Comparison of ENCODE assay signal across 8 mouse cellular contexts in the genomic region with DNA sequence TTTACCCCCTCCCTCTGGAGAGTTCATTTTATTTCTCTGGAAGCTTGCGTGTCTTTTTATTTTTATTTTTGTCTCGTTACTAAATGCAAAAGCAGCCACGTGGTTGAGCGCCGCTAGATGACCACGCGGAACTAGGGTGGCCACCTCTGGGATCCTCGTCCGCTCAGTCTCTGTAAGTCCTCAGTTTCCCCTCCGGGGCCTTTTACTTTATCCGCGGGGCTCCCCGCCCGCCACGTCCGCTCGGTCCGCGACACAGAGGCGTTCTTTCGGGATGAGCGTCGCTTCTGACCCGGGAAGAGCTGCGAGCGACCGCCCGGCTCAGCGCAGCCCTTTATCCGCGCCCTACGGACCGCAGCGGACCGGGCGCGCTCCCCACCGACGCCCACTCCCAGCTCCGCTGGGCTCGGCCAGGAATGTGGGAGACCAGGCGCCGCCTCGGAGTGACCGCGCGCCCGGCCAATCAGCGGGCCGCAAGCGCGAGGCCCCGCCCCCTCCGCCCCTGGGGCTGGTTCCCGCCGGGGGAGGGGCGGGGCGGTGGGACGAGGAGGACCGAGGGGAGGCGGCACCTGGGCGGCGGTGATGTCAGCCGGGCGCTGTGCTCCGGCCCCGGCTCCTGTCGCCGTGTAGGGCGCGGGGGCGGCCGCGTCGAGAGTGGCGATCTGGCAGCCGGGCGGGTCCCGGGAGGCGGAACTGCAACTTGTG. TPM values are rescaled to one million over a fixed set of nuclear protein-coding genes. Genes with fewer than 3 reads are reported as not detected.
DNase-seq lines count a peak whose midpoint lies in the region; ATAC-seq and TF ChIP-seq lines count a peak whose summit lies in the region.

A gene (plus strand): TSS at position 530 of the 702 bp plus-strand sequence.

- ATAC-seq in kidney, embryonic 14.5 days (ENCODE audit: low FRiP score, low TSS enrichment): peak; percentile 96
- ATAC-seq in limb, embryonic 14.5 days (ENCODE audit: low FRiP score, low read depth): peak; percentile 94
- peak; percentile 95 for ATAC-seq in midbrain, embryonic 16.5 days

- no peak for TF ChIP-seq CTCF in C2C12 (IDR thresholded peaks at IDR 0.05; ENCODE audit: control insufficient read depth, insufficient read depth, insufficient read length)
- no peak for TF ChIP-seq CTCF in embryonic fibroblast, embryonic 13.5 days (IDR thresholded peaks at IDR 0.05; ENCODE audit: borderline replicate concordance, insufficient read depth, low read length)
- no peak for TF ChIP-seq CTCF in spleen, adult 2 months (IDR thresholded peaks at IDR 0.05; ENCODE audit: extremely low read depth, insufficient read depth, insufficient read length, insufficient replicate concordance)

- H3K79me3 ChIP-seq in C2C12 (ENCODE audit: low read depth): peaks cover 45% of the 10 kb centered on the region

- peaks cover 48% of the 10 kb centered on the region for H3K79me2 ChIP-seq in C2C12 (ENCODE audit: control insufficient read depth, insufficient read depth)

- H3K9ac ChIP-seq in kidney, embryonic 14.5 days (ENCODE audit: low read depth, low read length): peak within 1 kb of the TSS; percentile 91
- peak within 1 kb of the TSS; percentile 87 for H3K9ac ChIP-seq in limb, embryonic 14.5 days (ENCODE audit: low read depth, low read length, severe bottlenecking)
- peak within 1 kb of the TSS; percentile 82 for H3K9ac ChIP-seq in midbrain, embryonic 16.5 days (ENCODE audit: low read depth, low read length)

- H3K9me3 ChIP-seq in kidney, embryonic 14.5 days (ENCODE audit: control insufficient read depth, low read length): no peaks in the 10 kb centered on the region
- H3K9me3 ChIP-seq in limb, embryonic 14.5 days (ENCODE audit: control insufficient read depth, low read length): no peaks in the 10 kb centered on the region
- H3K9me3 ChIP-seq in midbrain, embryonic 16.5 days (replicated peaks; ENCODE audit: control insufficient read depth, low read length, poor library complexity, severe bottlenecking): no peaks in the 10 kb centered on the region

- H3K27ac ChIP-seq in embryonic fibroblast, embryonic 13.5 days (ENCODE audit: insufficient read depth, low read length): peak within 1 kb of the TSS; percentile 68
- peak within 1 kb of the TSS; percentile 74 for H3K27ac ChIP-seq in kidney, embryonic 14.5 days (ENCODE audit: low read depth, low read length)
- peak within 1 kb of the TSS; percentile 81 for H3K27ac ChIP-seq in limb, embryonic 14.5 days (replicated peaks; ENCODE audit: low read depth, low read length)
- H3K27ac ChIP-seq in midbrain, embryonic 16.5 days (ENCODE audit: low read length): no peak within 1 kb of the TSS
- H3K27ac ChIP-seq in spleen, adult 2 months (ENCODE audit: insufficient read depth, low read length): peak within 1 kb of the TSS; percentile 72

- no peaks in the 10 kb centered on the region for H3K27me3 ChIP-seq in C2C12 (ENCODE audit: control insufficient read depth, insufficient read depth, insufficient read length)
- no peaks in the 10 kb centered on the region for H3K27me3 ChIP-seq in kidney, embryonic 14.5 days (ENCODE audit: control insufficient read depth, insufficient read depth, low read length)
- H3K27me3 ChIP-seq in limb, embryonic 14.5 days (ENCODE audit: control insufficient read depth, insufficient read depth, low read length): no peaks in the 10 kb centered on the region
- no peaks in the 10 kb centered on the region for H3K27me3 ChIP-seq in midbrain, embryonic 16.5 days (ENCODE audit: control insufficient read depth, insufficient read depth, low read depth, low read length)
- no peaks in the 10 kb centered on the region for H3K27me3 ChIP-seq in spleen, adult 2 months (ENCODE audit: control insufficient read depth, insufficient read depth, low read length)

- H3ac ChIP-seq in C2C12 (ENCODE audit: control insufficient read depth, insufficient read length, low read depth): peak within 1 kb of the TSS; percentile 88

- peak; percentile 75 for TF ChIP-seq POLR2A in embryonic fibroblast, embryonic 13.5 days (IDR thresholded peaks at IDR 0.05; ENCODE audit: low read depth, low read length)
- TF ChIP-seq POLR2A in limb, embryonic 14.5 days (IDR thresholded peaks at IDR 0.05; ENCODE audit: borderline replicate concordance, extremely low read depth, insufficient read depth, insufficient read length): peak; percentile 91; the same call in 1 of the 2 replicates
- no peak; the same call in 1 of the 2 replicates for TF ChIP-seq POLR2A in spleen, adult 2 months (IDR thresholded peaks at IDR 0.05; ENCODE audit: low read depth, low read length)

- peaks cover 15% of the 10 kb centered on the region for H3K36me3 ChIP-seq in C2C12 (ENCODE audit: control insufficient read depth, insufficient read depth)
- H3K36me3 ChIP-seq in kidney, embryonic 14.5 days (ENCODE audit: control insufficient read depth, insufficient read depth, low read length): no peaks in the 10 kb centered on the region; the same call in 1 of the 2 replicates
- H3K36me3 ChIP-seq in limb, embryonic 14.5 days (ENCODE audit: control insufficient read depth, insufficient read depth, low read length): no peaks in the 10 kb centered on the region
- no peaks in the 10 kb centered on the region for H3K36me3 ChIP-seq in midbrain, embryonic 16.5 days (ENCODE audit: control insufficient read depth, insufficient read depth, low read length)
- H3K36me3 ChIP-seq in spleen, adult 2 months (ENCODE audit: control insufficient read depth, insufficient read depth, low read length): no peaks in the 10 kb centered on the region

- WGBS in kidney, embryonic 14.5 days: under 1% methylated on average over 66 of the region's 80 CpGs
- WGBS in limb, embryonic 14.5 days: under 1% methylated on average over 49 of the region's 80 CpGs
- WGBS in midbrain, embryonic 16.5 days: under 1% methylated on average over 62 of the region's 80 CpGs
- WGBS in spleen, adult 2 months: under 1% methylated on average over 80 of the region's 80 CpGs

- peaks cover 14% of the 10 kb centered on the region for H3K4me1 ChIP-seq in embryonic fibroblast, embryonic 13.5 days (ENCODE audit: control insufficient read depth, insufficient read depth, low read length)
- peaks cover 25% of the 10 kb centered on the region for H3K4me1 ChIP-seq in kidney, embryonic 14.5 days (ENCODE audit: control insufficient read depth, insufficient read depth, low read length)
- H3K4me1 ChIP-seq in limb, embryonic 14.5 days (ENCODE audit: control insufficient read depth, insufficient read depth, low read length): peaks cover 31% of the 10 kb centered on the region
- peaks cover 10% of the 10 kb centered on the region for H3K4me1 ChIP-seq in midbrain, embryonic 16.5 days (ENCODE audit: control insufficient read depth, insufficient read depth, low read length)
- H3K4me1 ChIP-seq in spleen, adult 2 months (ENCODE audit: control insufficient read depth, insufficient read depth, insufficient read length): no peaks in the 10 kb centered on the region; the same call in 1 of the 2 replicates

- H3K4me3 ChIP-seq in C2C12 (ENCODE audit: insufficient read depth, poor library complexity, severe bottlenecking): peak within 1 kb of the TSS; percentile 60
- peak within 1 kb of the TSS; percentile 81 for H3K4me3 ChIP-seq in embryonic fibroblast, embryonic 13.5 days (ENCODE audit: insufficient read depth, low read length)
- peak within 1 kb of the TSS; percentile 91 for H3K4me3 ChIP-seq in kidney, embryonic 14.5 days (ENCODE audit: low read length)
- peak within 1 kb of the TSS; percentile 89 for H3K4me3 ChIP-seq in limb, embryonic 14.5 days (replicated peaks; ENCODE audit: low read length)
- H3K4me3 ChIP-seq in midbrain, embryonic 16.5 days (ENCODE audit: low read depth, low read length): peak within 1 kb of the TSS; percentile 78
- peak within 1 kb of the TSS; percentile 99 for H3K4me3 ChIP-seq in spleen, adult 2 months (ENCODE audit: extremely low read depth, insufficient read depth, insufficient read length)

- H3K4me2 ChIP-seq in kidney, embryonic 14.5 days (replicated peaks; ENCODE audit: low read depth, low read length): peak within 1 kb of the TSS; percentile 85
- peak within 1 kb of the TSS; percentile 85 for H3K4me2 ChIP-seq in limb, embryonic 14.5 days (replicated peaks; ENCODE audit: low read depth, low read length, severe bottlenecking)
- peak within 1 kb of the TSS; percentile 84 for H3K4me2 ChIP-seq in midbrain, embryonic 16.5 days (ENCODE audit: low read length)

- DNase-seq in brain, adult 2 months (ENCODE audit: low read depth, low spot score): peak; percentile 89
- DNase-seq in heart, adult 9 months (ENCODE audit: low spot score in 2 of 2): peak; percentile 93 to 95
- peak; percentile 92 for DNase-seq in limb, embryonic 14.5 days (ENCODE audit: low spot score)
- DNase-seq in spleen, adult 2 months (ENCODE audit: low read depth in 1 of 2, low spot score in 2 of 2): peak; percentile 63 to 92

TF ChIP-seq in C2C12, 6 proteins besides CTCF, POLR2A, EP300 and RAD21:
- peak; percentile 75 for TF ChIP-seq MAX (IDR thresholded peaks at IDR 0.05)
- TF ChIP-seq CEBPB (IDR thresholded peaks at IDR 0.05; ENCODE audit: low read depth): no peak
TF ChIP-seq in C2C12: peak in this region for 1.

RNA-seq across cellular contexts. Expression of the gene that starts here (rescaled TPM):
- 61.1 TPM for polyA plus RNA-seq in C2C12 (2012; fragmentation: generic; extraction: Trizol)
- 196 and 246 TPM in 2 replicates for polyA plus RNA-seq in embryonic fibroblast, embryonic 13.5 days (2011; ENCODE audit: insufficient read length, low read depth, missing spikeins)
- polyA plus RNA-seq in kidney, embryonic 14.5 days (2014; fragmentation: Nextera tagmentation; extraction: Ambion mirVana): 34.7 and 80.1 TPM in 2 replicates
- polyA plus RNA-seq in limb, embryonic 14.5 days (2012; rRNA removed): 43.9 and 46.3 TPM in 2 replicates
- 59.7 and 59.8 TPM in 2 replicates for polyA plus RNA-seq in limb, embryonic 14.5 days (2014; fragmentation: Nextera tagmentation; extraction: Ambion mirVana)
- polyA plus RNA-seq in midbrain, embryonic 16.5 days (2015; fragmentation: Nextera tagmentation; extraction: Ambion mirVana): 19.6 and 22.1 TPM in 2 replicates
- 5.3 and 5.4 TPM in 2 replicates for polyA plus RNA-seq in spleen, adult 2 months (2012; rRNA removed)
